Mouse (Mus musculus) lung, embryonic 16.5 days (tissue): ENCODE data around the gene Park7. TPM values are rescaled to one million over a fixed set of nuclear protein-coding genes. Genes with fewer than 3 reads are reported as not detected.
A peak's percentile ranks its signal among the peaks of the same experiment; 100 is the strongest.

ENCODE experiments used
- ATAC-seq: fragments of 200-750 bp; cut with Nextera tagmentation; 2 replicates; pipeline ENCODE4 v1.8.0; 2017; ENCODE audit warnings: low read depth, mild to moderate bottlenecking, moderate library complexity
- H3K27ac ChIP-seq: fragments of 300-500 bp; sonication (generic); 2 replicates; pipeline ENCODE4 v1.5.1; 2014; ENCODE audit warnings: mild to moderate bottlenecking, control low read depth, low read length
- H3K27me3 ChIP-seq: fragments of 300-500 bp; sonication (generic); 2 replicates; pipeline ENCODE4 v1.6.1; 2014; ENCODE audit warnings: low read depth, low read length, mixed read lengths; ENCODE audit not compliant: control insufficient read depth, insufficient read depth
- H3K36me3 ChIP-seq: fragments of 300-500 bp; sonication (generic); 2 replicates; pipeline ENCODE4 v1.6.1; 2014; ENCODE audit warnings: low read length; ENCODE audit not compliant: control insufficient read depth, insufficient read depth
- H3K4me1 ChIP-seq: fragments of 300-500 bp; sonication (generic); replicated peaks from 2 replicates; pipeline ENCODE4 v1.6.1; 2014; ENCODE audit warnings: low read length, mixed read lengths; ENCODE audit not compliant: control insufficient read depth, insufficient read depth
- H3K4me2 ChIP-seq: fragments of 300-500 bp; sonication (generic); 2 replicates; pipeline ENCODE4 v1.6.1; 2014; ENCODE audit warnings: low read depth, low read length, control low read depth
- H3K4me3 ChIP-seq: fragments of 300-500 bp; sonication (generic); 2 replicates; pipeline ENCODE4 v1.5.1; 2014; ENCODE audit warnings: mild to moderate bottlenecking, low read length, control low read depth
- H3K9ac ChIP-seq: fragments of 300-500 bp; sonication (generic); 2 replicates; pipeline ENCODE4 v1.6.1; 2014; ENCODE audit warnings: low read length, control low read depth
- H3K9me3 ChIP-seq: fragments of 300-500 bp; sonication (generic); 2 replicates; pipeline ENCODE4 v1.6.1; 2016; ENCODE audit warnings: low read length; ENCODE audit not compliant: control insufficient read depth
- WGBS: fragments of 180-500 bp; shearing (Covaris S2); extraction: QIAGEN DNeasy Blood & Tissue Kit; methylation state at CpG from one replicate; pipeline ENCODE4 v1.1.7; 2014; 5-methylcytosine and 5-hydroxymethylcytosine counted together
- polyA plus RNA-seq: library from polyadenylated mRNA; unstranded; fragments of >200 nt; fragmentation: Nextera tagmentation; extraction: Ambion mirVana; gene quantifications from 2 replicates; pipeline ENCODE4 v1.2.1, GENCODE M21; 2015

The Park7 gene
- polyA plus RNA-seq, 1 experiment from 2014 or later, result 403 TPM

DNA sequence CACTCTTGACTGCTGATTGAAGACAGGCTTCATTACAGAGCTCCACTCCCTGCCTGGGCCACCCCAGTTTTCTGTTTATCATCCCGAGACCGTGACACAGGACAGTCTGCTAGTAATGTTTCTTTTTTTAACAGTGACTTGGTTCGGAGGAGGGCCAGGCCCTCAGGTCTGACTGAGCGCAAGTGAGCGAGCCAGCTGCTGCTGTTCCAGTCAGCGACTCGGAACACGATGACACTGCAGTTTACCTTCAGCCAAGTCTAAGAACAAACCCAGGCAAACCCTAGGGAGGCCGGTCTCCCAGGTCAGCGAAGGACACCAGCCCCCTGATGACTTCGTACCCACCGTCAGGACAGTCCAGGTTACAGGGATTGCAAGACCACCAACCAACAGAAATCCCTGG is 12.2 kb downstream of the Park7 start:
- Histone ChIP-seq H3K36me3 (peaks cover 46% of the 10 kb centered on the region), H3K27ac (no peak overlapping the region), H3K4me2 (no peak overlapping the region), H3K9me3 (no peaks in the 10 kb centered on the region), H3K4me1 (peaks cover 3% of the 10 kb centered on the region; the same call in 1 of the 2 replicates), H3K4me3 (no peak overlapping the region), H3K27me3 (no peaks in the 10 kb centered on the region), H3K9ac (no peak overlapping the region)
- ATAC-seq, result no peak
- WGBS, result 85% methylated on average over 12 of the region's 12 CpGs

GRCm38 (mm10) chr4:150901651-150902050 is 12.6 kb downstream of the Park7 start:
- no peak; the same call in 1 of the 2 replicates for ATAC-seq
- Histone ChIP-seq H3K27me3 (no peaks in the 10 kb centered on the region), H3K36me3 (peaks cover 49% of the 10 kb centered on the region), H3K4me3 (no peak overlapping the region), H3K4me2 (no peak overlapping the region), H3K9ac (no peak overlapping the region), H3K27ac (no peak overlapping the region), H3K4me1 (peaks cover 3% of the 10 kb centered on the region; the same call in 1 of the 2 replicates), H3K9me3 (no peaks in the 10 kb centered on the region)
- WGBS, result 47% methylated on average over 9 of the region's 9 CpGs

DNA sequence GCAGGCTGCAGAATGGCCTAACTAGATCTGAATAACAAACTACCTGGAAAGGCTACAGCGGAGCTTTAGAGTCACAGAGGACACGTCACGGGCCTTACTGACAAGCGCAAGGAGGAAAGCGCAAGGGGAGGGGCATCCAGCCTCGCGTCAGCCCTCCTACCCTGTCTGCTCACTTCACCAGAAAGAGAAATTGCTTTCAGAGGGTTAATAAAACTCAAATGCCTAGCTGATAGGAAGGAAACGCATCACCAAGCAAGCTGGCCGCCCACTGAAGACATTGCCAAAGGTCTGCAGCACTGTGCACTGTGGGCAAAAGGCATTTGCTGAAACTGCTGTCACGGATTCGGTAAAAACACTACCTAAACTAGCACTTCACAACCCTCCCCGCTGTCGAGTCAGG is 13.8 kb downstream of the Park7 start:
- Histone ChIP-seq H3K36me3 (peaks cover 50% of the 10 kb centered on the region), H3K9ac (no peak overlapping the region), H3K27ac (no peak overlapping the region), H3K9me3 (no peaks in the 10 kb centered on the region), H3K4me3 (no peak overlapping the region), H3K4me1 (peaks cover 3% of the 10 kb centered on the region; the same call in 1 of the 2 replicates), H3K4me2 (no peak overlapping the region), H3K27me3 (no peaks in the 10 kb centered on the region)
- ATAC-seq, result no peak
- 91% methylated on average over 13 of the region's 13 CpGs for WGBS

DNA sequence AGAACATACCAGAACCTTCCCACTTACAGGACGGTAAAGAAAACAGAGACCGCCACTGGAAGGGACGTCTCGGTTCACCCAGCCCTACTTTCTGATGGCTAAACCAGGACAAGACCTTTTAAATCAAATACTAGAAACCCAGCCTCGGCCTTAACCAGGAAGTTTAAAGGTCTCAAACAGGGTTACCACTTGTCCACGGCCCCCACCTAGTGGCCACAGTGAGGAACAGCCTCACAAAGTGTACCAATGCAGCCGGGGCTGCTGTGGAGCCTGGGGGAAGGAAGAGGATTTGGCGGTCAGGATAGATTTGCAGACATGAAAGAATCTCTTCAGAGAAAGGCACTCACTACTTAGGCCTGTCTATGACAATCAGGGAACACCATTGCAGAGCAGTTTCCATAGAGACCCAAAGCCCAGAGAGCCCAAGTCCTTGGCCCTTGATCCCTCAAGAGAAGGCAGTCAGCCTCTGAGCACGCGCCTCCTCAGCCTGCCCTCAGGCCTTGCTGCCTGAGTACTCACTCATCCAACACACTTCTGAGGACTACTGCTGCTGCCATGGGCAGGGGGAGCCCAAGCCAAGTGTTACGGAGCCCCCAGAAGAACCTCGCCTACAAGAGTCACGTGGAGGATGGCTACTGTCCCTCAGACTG is 15.4 kb downstream of the Park7 start:
- Histone ChIP-seq H3K9me3 (no peaks in the 10 kb centered on the region), H3K9ac (no peak overlapping the region), H3K4me2 (no peak overlapping the region), H3K4me1 (peaks cover 3% of the 10 kb centered on the region; the same call in 1 of the 2 replicates), H3K36me3 (peaks cover 45% of the 10 kb centered on the region), H3K4me3 (no peak overlapping the region), H3K27ac (no peak overlapping the region), H3K27me3 (no peaks in the 10 kb centered on the region)
- WGBS, result 49% methylated on average over 13 of the region's 13 CpGs
- ATAC-seq, result peak; percentile 73

GRCm38 (mm10) chr4:150896896-150897624 is 17.2 kb downstream of the Park7 start:
- no peak for ATAC-seq
- Histone ChIP-seq H3K4me1 (peaks cover 3% of the 10 kb centered on the region; the same call in 1 of the 2 replicates), H3K4me2 (no peak overlapping the region), H3K27ac (no peak overlapping the region), H3K36me3 (peaks cover 30% of the 10 kb centered on the region), H3K9ac (no peak overlapping the region), H3K4me3 (no peak overlapping the region), H3K9me3 (no peaks in the 10 kb centered on the region), H3K27me3 (no peaks in the 10 kb centered on the region)
- WGBS, result 90% methylated on average over 26 of the region's 26 CpGs

DNA sequence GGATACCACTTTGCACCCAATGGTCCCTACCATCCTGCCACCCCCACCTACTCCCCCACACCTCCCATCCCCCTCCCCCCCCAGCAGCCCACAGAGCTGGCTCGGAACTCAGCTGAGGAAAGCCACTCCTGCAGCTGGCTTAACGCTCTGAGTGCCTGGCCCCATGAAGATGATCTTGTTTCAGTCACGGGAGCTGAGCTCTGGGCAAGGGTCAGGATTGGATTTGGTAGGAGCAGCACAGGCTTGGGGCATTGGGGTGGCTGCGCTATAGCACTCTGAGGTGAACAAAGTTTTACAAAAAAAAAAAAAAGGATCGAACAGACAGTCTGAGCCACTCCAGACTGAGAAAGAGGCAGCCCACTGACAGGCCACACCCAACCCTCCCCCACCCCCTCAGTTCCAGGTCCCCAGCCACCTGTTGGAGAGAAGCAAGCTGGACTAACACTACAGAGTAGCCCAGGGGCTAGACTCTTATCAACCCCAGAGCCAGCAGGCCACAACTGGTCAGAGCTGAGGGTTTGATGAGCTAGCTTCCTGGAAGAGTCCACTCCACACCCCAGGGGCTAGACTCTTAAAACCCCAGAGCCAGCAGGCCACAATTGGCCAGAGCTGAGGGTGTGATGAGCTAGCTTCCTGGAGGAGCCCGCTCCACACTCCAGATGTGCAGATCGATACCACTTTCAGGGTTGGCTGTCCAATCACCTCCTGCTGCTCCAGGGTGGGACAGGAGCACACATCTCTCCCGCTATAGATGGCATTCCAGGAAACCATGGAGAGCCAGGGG is 19.3 kb downstream of the Park7 start:
- H3K27me3 ChIP-seq, result no peaks in the 10 kb centered on the region
- no peaks in the 10 kb centered on the region for H3K9me3 ChIP-seq
- H3K27ac ChIP-seq, result no peak overlapping the region
- ATAC-seq, result no peak
- H3K4me2 ChIP-seq, result no peak overlapping the region
- peaks cover 9% of the 10 kb centered on the region for H3K4me1 ChIP-seq
- 61% methylated on average over 8 of the region's 8 CpGs for WGBS
- H3K9ac ChIP-seq, result no peak overlapping the region
- peaks cover 20% of the 10 kb centered on the region for H3K36me3 ChIP-seq
- no peak overlapping the region for H3K4me3 ChIP-seq

GRCm38 (mm10) chr4:150891308-150891707 is 22.9 kb downstream of the Park7 start:
- WGBS, result 49% methylated on average over 5 of the region's 5 CpGs
- no peak overlapping the region for H3K4me3 ChIP-seq
- ATAC-seq, result no peak

DNA sequence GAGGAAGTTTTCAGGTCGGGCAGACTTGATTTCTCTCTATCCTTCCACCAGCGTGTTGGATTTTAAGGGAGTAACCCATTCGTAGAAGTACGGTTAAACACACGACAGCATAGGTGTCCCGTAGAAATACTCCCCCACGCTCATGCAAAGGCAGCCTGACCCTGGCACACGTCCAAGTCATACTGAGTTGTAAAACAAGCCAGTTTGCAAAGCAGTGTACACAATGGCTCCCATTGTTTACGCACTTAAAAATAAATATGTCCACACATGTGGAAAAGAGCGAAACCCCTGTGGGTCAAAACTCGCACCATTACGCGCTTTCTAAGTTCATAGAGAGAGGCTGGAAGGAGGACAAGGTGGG is 24.3 kb downstream of the Park7 start:
- Histone ChIP-seq H3K36me3 (no peaks in the 10 kb centered on the region), H3K4me2 (peak overlapping the region; percentile 47), H3K9ac (no peak overlapping the region), H3K4me3 (peak overlapping the region; percentile 20), H3K9me3 (no peaks in the 10 kb centered on the region), H3K27me3 (no peaks in the 10 kb centered on the region), H3K4me1 (peaks cover 20% of the 10 kb centered on the region), H3K27ac (no peak overlapping the region)
- ATAC-seq, result peak; percentile 37
- 14% methylated on average over 13 of the region's 13 CpGs for WGBS

More at GRCm38 (mm10) chr4:150891308-150891707, 22.9 kb downstream of the Park7 start:
- no peaks in the 10 kb centered on the region for H3K27me3 ChIP-seq
- H3K4me1 ChIP-seq, result peaks cover 20% of the 10 kb centered on the region
- no peak overlapping the region for H3K27ac ChIP-seq
- no peak overlapping the region for H3K9ac ChIP-seq
- H3K4me2 ChIP-seq, result no peak overlapping the region
- H3K9me3 ChIP-seq, result no peaks in the 10 kb centered on the region
- H3K36me3 ChIP-seq, result 0 out of 2 replicates have a peak, but pooled peaks cover under 1% of the 10 kb centered on the region
